Mouse (Mus musculus) liver, adult (tissue): ENCODE data around the gene Tmem110.

Experiments
- GATA4 ChIP-seq: IDR thresholded peaks from 2 replicates; pipeline ENCODE4 v1.6.1; 2014; ENCODE audit warnings: mild to moderate bottlenecking, low read length; ENCODE audit not compliant: insufficient replicate concordance

The Tmem110 gene

GRCm38 (mm10) chr14:30907814-30908265, 82.5 kb downstream of the Tmem110 start:
- no peak for TF ChIP-seq GATA4

GRCm38 (mm10) chr14:30911141-30911540, 85.8 kb downstream of the Tmem110 start:
- TF ChIP-seq GATA4 = no peak

GRCm38 (mm10) chr14:30912641-30913040, 87.3 kb downstream of the Tmem110 start:
- no peak for TF ChIP-seq GATA4

GRCm38 (mm10) chr14:30913404-30913803, 88.0 kb downstream of the Tmem110 start:
- TF ChIP-seq GATA4 = no peak

GRCm38 (mm10) chr14:30916516-30916915, 91.1 kb downstream of the Tmem110 start:
- TF ChIP-seq GATA4 = no peak

- no peak for TF ChIP-seq GATA4
Measured at GRCm38 (mm10) chr14:30922053-30922670, 96.8 kb downstream of the Tmem110 start.

GRCm38 (mm10) chr14:30923375-30924105, 98.2 kb downstream of the Tmem110 start, which contains the start of gene Itih3:
Gene Itih3 (minus strand): TSS chr14:30923760.
- no peak; the same call in 1 of the 2 replicates for TF ChIP-seq GATA4

- TF ChIP-seq GATA4 = no peak
Measured at GRCm38 (mm10) chr14:30925492-30925891, 100.1 kb downstream of the Tmem110 start.
